Mouse (Mus musculus) forebrain, embryonic 13.5 days (tissue): ENCODE results near the gene Tyw5. TPM values are rescaled to one million over a fixed set of nuclear protein-coding genes. Genes with fewer than 3 reads are reported as not detected.
A peak's percentile ranks its signal among the peaks of the same experiment; 100 is the strongest.

Source experiments
- ATAC-seq: fragments of 200-750 bp; cut with Nextera tagmentation; 2 replicates; pipeline ENCODE4 v1.8.0; 2017
- H3K27ac ChIP-seq: fragments of 300-500 bp; sonication (generic); 2 replicates; pipeline ENCODE4 v1.5.1; 2015; ENCODE audit warnings: inconsistent platforms, mild to moderate bottlenecking, moderate library complexity
- H3K27me3 ChIP-seq: fragments of 300-500 bp; sonication (generic); 2 replicates; pipeline ENCODE4 v1.6.1; 2015; ENCODE audit warnings: mild to moderate bottlenecking, inconsistent platforms
- H3K36me3 ChIP-seq: fragments of 300-500 bp; sonication (generic); 2 replicates; pipeline ENCODE4 v1.6.1; 2015; ENCODE audit warnings: mild to moderate bottlenecking, inconsistent platforms; ENCODE audit not compliant: poor library complexity, severe bottlenecking
- H3K4me1 ChIP-seq: fragments of 300-500 bp; sonication (generic); 2 replicates; pipeline ENCODE4 v1.6.1; 2015; ENCODE audit warnings: inconsistent platforms
- H3K4me2 ChIP-seq: fragments of 300-500 bp; sonication (generic); 2 replicates; pipeline ENCODE4 v1.6.1; 2015; ENCODE audit warnings: inconsistent platforms, mild to moderate bottlenecking, moderate library complexity
- H3K4me3 ChIP-seq: fragments of 300-500 bp; sonication (generic); 2 replicates; pipeline ENCODE4 v1.5.1; 2015; ENCODE audit warnings: mild to moderate bottlenecking, inconsistent platforms
- H3K9ac ChIP-seq: fragments of 300-500 bp; sonication (generic); 2 replicates; pipeline ENCODE4 v1.6.1; 2015; ENCODE audit warnings: mild to moderate bottlenecking, inconsistent platforms
- H3K9me3 ChIP-seq: fragments of 300-500 bp; sonication (generic); replicated peaks from 2 replicates; pipeline ENCODE4 v1.6.1; 2016; ENCODE audit warnings: inconsistent platforms
- WGBS: fragments of 180-500 bp; shearing (Covaris S2); methylation state at CpG from one replicate; pipeline ENCODE4 v1.1.7; 2015; 5-methylcytosine and 5-hydroxymethylcytosine counted together
- polyA plus RNA-seq: library from polyadenylated mRNA; unstranded; fragments of >200 nt; fragmentation: Nextera tagmentation; extraction: Ambion mirVana; gene quantifications from 2 replicates; pipeline ENCODE4 v1.2.1, GENCODE M21; 2015

Tyw5 gene
- polyA plus RNA-seq, 1 experiment from 2014 or later: 23.1 TPM

DNA sequence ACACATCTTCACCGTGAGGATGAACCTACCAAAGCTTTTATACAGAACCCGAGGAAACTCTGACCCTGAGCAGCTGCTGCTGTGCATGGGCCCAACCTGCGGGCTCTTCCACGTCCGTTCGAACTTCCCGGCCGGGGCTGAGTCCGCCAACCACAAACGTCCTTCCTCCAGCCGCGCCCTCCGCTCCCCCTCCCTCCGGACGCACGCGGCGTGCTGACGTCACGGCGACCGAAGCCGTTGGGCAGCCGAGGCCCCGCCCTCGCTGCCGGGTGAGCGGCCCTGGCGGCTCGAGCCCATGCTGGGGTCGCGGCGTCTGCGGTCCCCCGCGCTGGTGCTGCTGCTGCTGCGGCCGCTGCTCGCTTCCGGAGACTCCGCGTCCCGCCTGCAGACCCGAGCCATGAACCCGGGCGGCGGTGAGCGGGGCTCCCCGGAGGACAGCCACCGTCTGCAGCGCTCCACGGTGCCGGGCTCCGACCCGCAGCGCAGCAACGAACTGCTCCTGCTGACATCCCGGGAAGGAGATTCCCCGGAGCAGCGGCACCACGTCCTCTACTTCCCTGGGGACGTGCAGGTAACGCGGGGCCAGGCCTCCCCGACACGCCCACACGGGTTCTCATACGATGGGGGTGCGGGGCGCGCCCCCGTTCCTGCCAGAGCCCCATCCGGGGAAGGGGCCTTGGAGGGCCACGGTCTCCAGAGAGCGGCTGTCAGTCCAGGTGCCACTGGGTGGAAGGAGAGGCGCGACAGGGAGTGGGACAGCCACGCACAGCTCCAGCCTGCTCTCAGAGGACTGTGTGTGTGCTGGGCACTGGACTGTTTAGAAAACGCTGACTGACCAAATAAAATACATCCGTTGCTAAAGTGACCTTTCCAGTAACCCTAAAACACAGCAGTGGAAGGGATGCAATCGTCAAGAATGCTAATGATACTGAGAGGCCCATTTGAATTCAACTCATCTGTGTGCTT, 29.2 kb downstream of the Tyw5 start, which contains the start of gene 1700066M21Rik:
Gene 1700066M21Rik, plus strand, starts transcription at position 245 of the 966 bp plus-strand sequence.
- no peaks in the 10 kb centered on the region for H3K9me3 ChIP-seq
- under 1% methylated on average over 74 of the region's 81 CpGs for WGBS
- H3K4me3 ChIP-seq: peak within 1 kb of the TSS; percentile 67
- H3K4me2 ChIP-seq: peak within 1 kb of the TSS; percentile 89
- H3K36me3 ChIP-seq: no peaks in the 10 kb centered on the region; the same call in 1 of the 2 replicates
- peak within 1 kb of the TSS; percentile 82 for H3K27ac ChIP-seq
- H3K4me1 ChIP-seq: peaks cover 22% of the 10 kb centered on the region
- no peaks in the 10 kb centered on the region for H3K27me3 ChIP-seq
- peak within 1 kb of the TSS; percentile 91 for H3K9ac ChIP-seq
- ATAC-seq: peak; percentile 97

DNA sequence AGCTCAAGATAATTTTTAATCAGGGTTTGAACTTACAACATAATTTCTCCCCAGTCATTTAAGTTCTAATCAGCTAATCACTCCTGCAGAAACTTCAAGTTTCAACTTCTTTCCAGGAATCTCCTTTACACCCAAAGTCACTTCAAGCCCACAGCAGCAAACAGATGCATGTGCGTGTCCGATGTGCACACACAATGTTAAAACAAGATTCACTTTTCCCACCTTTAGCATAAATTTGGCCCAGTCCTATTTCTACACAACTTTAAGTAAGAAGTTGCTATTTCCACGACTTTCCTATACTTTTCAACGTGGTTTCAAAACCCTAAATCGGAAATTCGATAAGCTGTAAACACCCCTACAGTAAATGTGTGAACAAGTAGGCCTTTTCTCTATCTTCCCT, 30.1 kb downstream of the Tyw5 start:
- Histone ChIP-seq H3K4me3 (peak overlapping the region; percentile 67), H3K4me1 (peaks cover 22% of the 10 kb centered on the region), H3K27ac (no peak overlapping the region), H3K9me3 (no peaks in the 10 kb centered on the region), H3K27me3 (no peaks in the 10 kb centered on the region), H3K36me3 (no peaks in the 10 kb centered on the region; the same call in 1 of the 2 replicates), H3K9ac (no peak overlapping the region), H3K4me2 (peak overlapping the region; percentile 89)
- ATAC-seq: no peak
- WGBS: 69% methylated on average over 6 of the region's 6 CpGs

DNA sequence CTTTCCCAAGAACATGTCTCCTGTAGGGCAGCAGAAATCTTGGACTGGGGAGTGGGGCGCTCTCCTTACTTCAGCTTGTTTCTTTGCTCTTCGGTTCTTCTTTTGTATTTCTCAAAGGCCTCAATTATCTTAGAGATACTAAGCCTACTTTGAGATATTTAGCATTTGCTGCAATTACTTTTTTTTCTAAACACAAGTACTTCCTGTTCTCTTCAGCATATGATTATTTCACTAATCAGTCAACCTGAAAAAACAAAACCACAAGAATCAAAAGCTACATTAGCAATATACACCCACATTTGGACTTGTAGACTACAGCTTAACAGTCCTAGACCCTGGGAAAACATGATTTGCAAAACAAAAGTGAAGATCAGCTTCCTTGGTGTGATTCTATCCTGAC, 31.6 kb downstream of the Tyw5 start:
- Histone ChIP-seq H3K4me2 (no peak overlapping the region), H3K27ac (no peak overlapping the region), H3K9me3 (no peaks in the 10 kb centered on the region), H3K27me3 (no peaks in the 10 kb centered on the region), H3K36me3 (no peaks in the 10 kb centered on the region), H3K9ac (no peak overlapping the region), H3K4me3 (no peak overlapping the region), H3K4me1 (peaks cover 22% of the 10 kb centered on the region)
- no peak for ATAC-seq
- WGBS: 91% methylated on average over 2 of the region's 2 CpGs

DNA sequence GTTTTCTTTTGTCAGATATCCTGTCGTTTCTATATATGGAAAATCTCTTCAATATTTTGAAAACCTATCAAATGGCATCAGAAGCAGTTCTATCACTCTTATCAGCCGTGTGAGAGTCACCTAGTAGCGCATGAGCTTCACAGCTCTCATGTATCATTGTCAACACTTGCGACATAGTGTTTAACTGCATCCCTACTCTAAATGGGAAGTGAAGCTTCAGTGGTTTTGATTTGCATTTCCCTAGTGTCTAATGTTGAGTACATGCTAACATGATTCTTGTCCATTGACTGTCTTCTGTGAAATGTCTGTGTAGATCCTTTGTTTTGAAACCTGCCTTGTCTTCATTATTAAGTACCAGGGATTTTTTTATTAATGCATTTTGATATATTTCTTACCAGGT, 36.5 kb downstream of the Tyw5 start:
- ATAC-seq: no peak
- H3K9me3 ChIP-seq: no peaks in the 10 kb centered on the region
- no peaks in the 10 kb centered on the region for H3K4me1 ChIP-seq
- 95% methylated on average over 4 of the region's 4 CpGs for WGBS
- no peaks in the 10 kb centered on the region for H3K36me3 ChIP-seq
- H3K4me2 ChIP-seq: no peak overlapping the region
- no peak overlapping the region for H3K9ac ChIP-seq
- H3K4me3 ChIP-seq: no peak overlapping the region
- no peak overlapping the region for H3K27ac ChIP-seq
- no peaks in the 10 kb centered on the region for H3K27me3 ChIP-seq

DNA sequence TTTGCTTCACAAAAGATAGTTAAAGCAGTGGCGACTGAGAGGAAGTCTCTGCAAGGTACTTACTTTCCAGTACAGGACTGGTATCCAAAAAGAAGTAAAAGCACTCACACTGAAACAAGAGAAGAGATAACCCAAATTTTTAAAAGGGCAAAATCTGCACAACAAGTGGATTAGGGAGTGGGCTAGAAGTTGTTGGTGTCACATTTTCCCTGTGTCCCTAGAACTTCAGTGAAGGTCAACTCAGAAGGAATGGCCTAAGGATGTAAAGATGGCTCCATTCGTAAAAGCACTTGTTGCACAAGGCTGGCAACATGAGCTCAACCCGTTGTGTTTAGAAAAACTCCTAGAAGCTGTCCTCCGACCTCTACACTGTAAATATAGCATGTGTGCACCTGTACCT, 37.8 kb downstream of the Tyw5 start:
- ATAC-seq: no peak
- Histone ChIP-seq H3K27ac (no peak overlapping the region), H3K9me3 (no peaks in the 10 kb centered on the region), H3K4me3 (no peak overlapping the region), H3K4me2 (no peak overlapping the region), H3K36me3 (no peaks in the 10 kb centered on the region), H3K9ac (no peak overlapping the region), H3K4me1 (no peaks in the 10 kb centered on the region), H3K27me3 (no peaks in the 10 kb centered on the region)
- 85% methylated on average over 4 of the region's 4 CpGs for WGBS

DNA sequence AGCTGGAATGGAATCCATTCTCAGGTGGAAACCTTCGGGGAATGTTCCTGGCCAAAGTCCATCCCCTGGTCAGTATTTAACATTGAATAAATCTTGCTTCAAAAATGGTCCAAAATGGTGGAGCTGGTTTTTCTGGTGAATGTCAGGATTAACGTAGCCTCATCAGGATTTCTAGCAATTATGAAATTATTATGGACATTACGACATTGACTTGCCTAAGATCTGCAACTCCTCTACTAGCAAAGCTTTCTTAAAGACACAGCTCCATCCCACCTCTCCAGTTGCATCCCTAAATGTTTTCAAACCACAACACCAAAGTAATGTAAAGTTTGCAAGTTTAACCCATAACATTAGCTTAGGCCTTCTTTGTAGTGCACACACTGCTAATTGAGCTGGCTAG, 39.5 kb downstream of the Tyw5 start:
- H3K4me3 ChIP-seq: no peak overlapping the region
- no peaks in the 10 kb centered on the region for H3K9me3 ChIP-seq
- H3K4me1 ChIP-seq: no peaks in the 10 kb centered on the region
- H3K36me3 ChIP-seq: no peaks in the 10 kb centered on the region
- no peak for ATAC-seq
- H3K9ac ChIP-seq: no peak overlapping the region
- 93% methylated on average over 3 of the region's 3 CpGs for WGBS
- no peaks in the 10 kb centered on the region for H3K27me3 ChIP-seq
- no peak overlapping the region for H3K27ac ChIP-seq
- H3K4me2 ChIP-seq: no peak overlapping the region

DNA sequence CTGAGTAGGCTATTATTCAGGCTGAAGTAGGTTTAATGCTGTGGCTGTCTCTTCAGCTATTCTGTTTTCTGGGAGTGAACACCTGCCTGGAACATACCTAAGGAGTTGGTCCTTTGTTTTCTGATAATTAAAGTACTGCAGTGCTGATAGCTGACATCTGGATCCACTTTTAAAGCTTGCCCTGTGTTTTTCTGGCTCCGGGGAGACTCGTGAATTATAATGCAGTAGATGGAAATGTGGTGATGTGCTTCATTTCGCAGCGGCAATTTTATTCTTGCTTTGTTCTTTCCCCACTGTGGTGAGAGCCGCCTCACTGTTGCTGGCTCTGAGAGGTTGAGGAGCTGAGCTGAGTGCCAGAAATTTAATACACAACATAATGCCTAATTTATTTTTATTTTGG, 48.4 kb downstream of the Tyw5 start:
- Histone ChIP-seq H3K9ac (no peak overlapping the region), H3K9me3 (no peaks in the 10 kb centered on the region), H3K36me3 (no peaks in the 10 kb centered on the region), H3K27ac (no peak overlapping the region), H3K4me2 (no peak overlapping the region), H3K27me3 (no peaks in the 10 kb centered on the region), H3K4me3 (no peak overlapping the region), H3K4me1 (no peaks in the 10 kb centered on the region)
- WGBS: 76% methylated on average over 5 of the region's 5 CpGs
- peak; percentile 24; the same call in 1 of the 2 replicates for ATAC-seq

DNA sequence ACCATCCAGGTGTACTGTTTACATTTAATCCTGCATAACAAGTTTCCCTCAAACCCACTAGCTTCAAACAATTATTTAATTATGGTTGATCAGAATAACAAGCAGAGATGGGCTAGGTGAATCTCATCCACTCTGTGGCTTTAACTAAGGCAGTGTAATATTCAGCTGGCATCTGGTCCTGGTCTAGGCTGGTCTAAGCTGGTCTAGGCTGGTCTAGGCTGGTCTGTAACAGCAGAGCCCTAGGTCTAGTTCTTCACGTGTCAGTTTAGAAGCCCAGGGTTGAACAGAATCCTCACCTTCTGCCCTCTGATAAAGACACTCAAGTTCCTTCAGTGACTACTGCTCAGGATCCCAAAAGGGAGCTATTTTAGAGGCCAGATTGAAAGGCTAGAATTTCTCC, 55.0 kb downstream of the Tyw5 start:
- Histone ChIP-seq H3K9me3 (no peaks in the 10 kb centered on the region), H3K36me3 (no peaks in the 10 kb centered on the region), H3K9ac (no peak overlapping the region), H3K27ac (no peak overlapping the region), H3K4me2 (no peak overlapping the region), H3K27me3 (no peaks in the 10 kb centered on the region), H3K4me3 (no peak overlapping the region), H3K4me1 (no peaks in the 10 kb centered on the region)
- 78% methylated on average over 1 of the region's 1 CpGs for WGBS
- no peak for ATAC-seq

DNA sequence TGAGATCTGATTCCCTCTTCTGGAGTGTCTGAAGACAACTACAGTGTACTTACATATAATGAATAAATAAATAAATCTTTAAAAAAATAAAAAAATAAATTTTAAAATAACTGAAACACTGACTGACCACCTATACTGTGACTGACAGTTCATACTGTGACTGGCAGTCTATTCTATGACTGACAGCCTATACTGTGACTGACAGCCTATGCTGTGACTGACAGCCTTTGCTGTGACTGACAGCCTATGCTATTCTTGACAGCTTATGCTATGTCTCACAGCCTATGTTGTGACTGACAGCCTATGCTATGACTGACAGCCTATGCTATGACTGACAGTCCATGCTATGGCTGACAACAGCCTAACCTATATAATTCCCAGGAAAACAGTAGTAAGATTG, 59.4 kb downstream of the Tyw5 start:
- Histone ChIP-seq H3K27me3 (no peaks in the 10 kb centered on the region), H3K4me3 (no peak overlapping the region), H3K4me2 (no peak overlapping the region), H3K4me1 (peaks cover 8% of the 10 kb centered on the region), H3K27ac (no peak overlapping the region), H3K9me3 (no peaks in the 10 kb centered on the region), H3K36me3 (no peaks in the 10 kb centered on the region), H3K9ac (no peak overlapping the region)
- ATAC-seq: 0 out of 2 replicates have a peak, but pooled peaks have one; percentile 48

DNA sequence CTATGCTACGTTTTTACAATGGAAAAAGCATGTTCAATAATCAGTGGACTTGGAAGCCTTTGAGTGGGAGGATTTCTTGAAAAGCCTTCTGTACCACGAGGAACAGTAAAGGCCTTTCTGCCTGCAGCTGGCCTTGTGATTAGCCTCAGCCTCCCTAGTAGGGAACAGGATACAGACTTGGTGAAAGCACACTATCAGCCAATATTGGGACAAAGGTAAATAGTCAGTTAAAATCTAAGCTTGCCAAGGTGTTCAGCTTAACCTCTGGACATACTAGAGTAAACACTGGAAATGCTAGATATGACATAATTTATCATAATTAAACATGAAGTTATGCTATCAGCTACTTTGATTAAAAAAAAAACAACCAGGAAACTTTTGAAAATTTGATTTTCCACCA, 65.7 kb downstream of the Tyw5 start:
- no peak overlapping the region for H3K9ac ChIP-seq
- H3K4me1 ChIP-seq: peaks cover 12% of the 10 kb centered on the region
- no peak overlapping the region for H3K27ac ChIP-seq
- H3K9me3 ChIP-seq: no peaks in the 10 kb centered on the region
- 0% methylated on average over 2 of the region's 2 CpGs for WGBS
- no peak overlapping the region for H3K4me3 ChIP-seq
- H3K27me3 ChIP-seq: no peaks in the 10 kb centered on the region
- H3K36me3 ChIP-seq: no peaks in the 10 kb centered on the region
- H3K4me2 ChIP-seq: no peak overlapping the region
- ATAC-seq: no peak

DNA sequence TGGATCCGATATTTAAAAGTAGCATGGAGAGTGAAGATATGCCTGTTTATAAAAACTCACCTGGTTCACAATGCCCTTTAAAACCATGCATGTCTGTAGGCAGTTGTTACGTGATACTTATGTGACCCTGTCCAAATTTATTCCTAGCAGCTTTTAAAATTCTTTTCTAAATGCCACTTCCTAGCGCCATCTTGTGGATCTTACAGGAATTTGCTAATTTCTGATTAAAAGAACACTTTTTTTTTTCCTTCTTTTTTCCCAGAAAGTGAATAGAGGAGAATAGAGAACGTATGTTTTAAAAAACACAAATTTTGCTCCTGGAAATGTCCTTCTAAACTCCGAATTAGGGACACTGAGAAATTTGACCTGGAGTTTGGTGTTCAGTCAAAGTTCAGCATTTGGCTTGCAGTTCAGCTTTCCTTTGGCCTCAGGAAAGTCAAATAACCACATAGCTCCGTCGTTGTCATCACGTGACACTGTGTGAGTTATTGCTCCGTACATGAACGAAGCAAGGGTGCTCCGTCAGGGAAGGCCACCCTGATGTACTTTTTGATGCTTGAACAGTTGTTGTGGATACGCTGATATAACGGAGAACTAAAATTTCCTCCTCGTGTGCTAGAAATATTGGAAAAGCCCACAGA, 67.6 kb downstream of the Tyw5 start:
- H3K9ac ChIP-seq: no peak overlapping the region
- no peak overlapping the region for H3K4me3 ChIP-seq
- no peak overlapping the region for H3K27ac ChIP-seq
- H3K4me1 ChIP-seq: peaks cover 12% of the 10 kb centered on the region
- no peaks in the 10 kb centered on the region for H3K27me3 ChIP-seq
- 57% methylated on average over 14 of the region's 14 CpGs for WGBS
- H3K4me2 ChIP-seq: no peak overlapping the region
- no peak for ATAC-seq
- no peaks in the 10 kb centered on the region for H3K36me3 ChIP-seq
- H3K9me3 ChIP-seq: no peaks in the 10 kb centered on the region
